Mouse (Mus musculus) liver, postnatal 0 days (tissue): ENCODE data around the gene Cenpa.

Source experiments
- CTCF ChIP-seq: sonication (generic); IDR thresholded peaks from 2 replicates; pipeline ENCODE4 v1.5.1; 2016; ENCODE audit warnings: antibody characterized with exemption, low read depth
- EP300 ChIP-seq: IDR thresholded peaks from 2 replicates; pipeline ENCODE4 v1.6.1; 2016; ENCODE audit warnings: antibody characterized with exemption, low read depth, mild to moderate bottlenecking

DNA sequence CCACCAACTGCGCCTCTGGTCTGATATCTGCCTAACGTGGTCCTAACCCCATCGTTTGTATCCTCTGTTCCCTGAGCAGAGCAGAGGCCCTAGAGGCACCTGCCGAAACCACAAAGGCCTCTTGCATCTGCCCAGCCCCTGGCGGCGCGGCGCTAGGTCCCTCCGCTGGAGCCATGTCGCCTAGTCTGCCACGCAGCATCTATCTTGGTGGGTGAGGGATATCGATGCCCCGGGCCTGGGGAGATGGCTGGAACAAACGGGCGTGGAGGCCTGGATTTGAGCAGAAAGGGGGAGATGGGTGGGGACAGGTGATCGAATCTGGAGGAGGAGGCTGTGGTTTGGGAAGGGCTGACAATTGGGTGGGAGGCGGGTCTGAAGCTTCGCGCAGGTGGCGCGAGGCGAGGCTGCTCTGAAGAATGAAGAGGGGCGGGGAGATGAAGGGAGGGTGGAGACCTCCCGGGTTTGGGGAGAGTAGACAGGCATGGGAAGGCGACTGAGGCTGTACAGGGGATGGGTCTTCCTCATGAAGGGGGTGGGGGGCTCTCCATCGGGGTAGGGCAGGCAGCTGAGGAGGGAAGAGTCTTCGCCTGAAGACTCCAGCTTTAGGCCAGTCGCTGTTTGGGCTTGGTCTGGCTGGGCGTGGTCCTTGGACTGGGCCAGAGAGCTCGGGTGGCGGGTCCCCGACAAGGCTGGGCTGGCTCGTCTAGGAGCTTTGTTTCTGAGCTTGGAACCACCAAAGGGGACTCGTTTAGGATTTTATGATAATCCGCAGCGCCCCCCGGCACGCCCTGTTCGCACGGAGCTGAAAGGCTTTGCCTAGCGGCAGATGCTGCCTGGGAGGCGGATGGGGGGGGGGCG lies 46.1 kb downstream of the Cenpa start:
- TF ChIP-seq CTCF (no peak), EP300 (no peak)
